ENCODE assay signal across 31 mouse cellular contexts in the genomic region with DNA sequence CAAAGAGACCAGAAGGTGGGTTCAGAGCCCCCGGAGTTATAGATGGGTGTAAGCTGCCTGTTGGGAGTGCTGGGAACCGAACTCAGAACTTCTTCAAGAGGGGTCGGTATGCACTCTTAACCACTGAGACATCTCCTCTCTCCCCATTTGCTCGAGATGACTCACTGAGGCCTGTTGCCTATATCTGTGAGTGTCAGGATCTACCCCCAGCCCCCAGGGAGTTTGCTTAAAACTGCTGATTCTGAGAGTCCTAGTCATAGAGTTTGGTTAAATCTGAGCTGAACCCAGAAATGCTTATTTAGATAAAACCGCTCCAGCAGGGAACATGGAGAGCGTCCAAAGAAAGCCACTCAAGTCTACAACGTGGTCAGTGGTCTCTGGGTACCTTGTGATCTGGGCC. TPM values are rescaled to one million over a fixed set of nuclear protein-coding genes. Genes with fewer than 3 reads are reported as not detected.
DNase-seq lines count a peak whose midpoint lies in the region; ATAC-seq and TF ChIP-seq lines count a peak whose summit lies in the region.
"Had no signal": no experiment of that assay in that cellular context is flagged by ENCODE, and none has a peak within 500 bp of the region (broad histone marks: within the 10 kb centered on the region; RNA-seq: fewer than 3 reads in every experiment).

No protein-coding gene starts in this region.

- in situ Hi-C loops in CH12.LX (cut with MboI; ENCODE audit: low pct_ligation_motif_present, low pct_unique_long_range_greater_than_20kb, low sequenced_read_pairs): loop anchor here (5.0 kb wide), 2 partner anchors 42 to 112 kb away; partner anchors contain the start of gene Slc9a3r1

- DNase-seq in hindbrain, embryonic 11.5 days (ENCODE audit: low spot score): no peak
- DNase-seq in 3T3-L1 (ENCODE audit: low read depth, low spot score): peak; percentile 72
- peak; percentile 85 for DNase-seq in CH12.LX (ENCODE audit: extremely low read depth)
- no peak for DNase-seq in thymus, postnatal 10 days (ENCODE audit: low spot score in 2 of 2)
- DNase-seq: adrenal gland, adult 8-10 months; adrenal gland, postnatal 25 days; cerebellum, adult 11-12 months; cerebellum, adult 8-10 months; cerebellum, postnatal 10 days; cerebellum, postnatal 36 days; embryo, embryonic 11 days; gastrocnemius, postnatal 25 days; heart, adult 2 months; heart, postnatal 14 days had no signal

- H3K4me1 ChIP-seq in hindbrain, embryonic 13.5 days (replicated peaks): peaks cover 43% of the 10 kb centered on the region
- peaks cover 12% of the 10 kb centered on the region for H3K4me1 ChIP-seq in hindbrain, embryonic 11.5 days (replicated peaks; ENCODE audit: control insufficient read depth, insufficient read depth, low read length)
- peaks cover 33 to 60% of the 10 kb centered on the region in 2 experiments for H3K4me1 ChIP-seq in CH12.LX (ENCODE audit: control insufficient read depth in 1 of 2, insufficient read depth in 2 of 2)
- peaks cover 25% of the 10 kb centered on the region for H3K4me1 ChIP-seq in midbrain, embryonic 16.5 days (ENCODE audit: control insufficient read depth, insufficient read depth, low read length)

- peaks cover 7% of the 10 kb centered on the region for H3K27me3 ChIP-seq in hindbrain, embryonic 13.5 days
- H3K27me3 ChIP-seq in hindbrain, embryonic 11.5 days (ENCODE audit: control insufficient read depth, insufficient read depth, low read length): no peaks in the 10 kb centered on the region
- H3K27me3 ChIP-seq in CH12.LX (replicated peaks): no peaks in the 10 kb centered on the region
- no peaks in the 10 kb centered on the region; the same call in 1 of the 2 replicates for H3K27me3 ChIP-seq in midbrain, embryonic 16.5 days (ENCODE audit: control insufficient read depth, insufficient read depth, low read depth, low read length)
- H3K27me3 ChIP-seq: forebrain, embryonic 15.5 days; intestine, embryonic 15.5 days had no signal

- no peak for TF ChIP-seq CTCF in CH12.LX (conservative IDR thresholded peaks at IDR 0.05 in 1 of 2, IDR thresholded peaks at IDR 0.05 in 1 of 2; ENCODE audit: low read depth in 2 of 2, low read length in 2 of 2)

- H3K27ac ChIP-seq in hindbrain, embryonic 13.5 days: no peak overlapping the region
- no peak overlapping the region for H3K27ac ChIP-seq in hindbrain, embryonic 11.5 days (ENCODE audit: low read depth, low read length)
- H3K27ac ChIP-seq in CH12.LX (ENCODE audit: insufficient read depth, low read depth): peak overlapping the region; percentile 39; the same call in 1 of the 2 replicates
- no peak overlapping the region for H3K27ac ChIP-seq in midbrain, embryonic 16.5 days (ENCODE audit: low read length)
- H3K27ac ChIP-seq: embryonic facial prominence, embryonic 10.5 days; embryonic facial prominence, embryonic 13.5 days; forebrain, embryonic 12.5 days; forebrain, embryonic 15.5 days; heart, adult 2 months; heart, embryonic 10.5 days; heart, embryonic 13.5 days; hindbrain, embryonic 15.5 days; intestine, embryonic 15.5 days had no signal

- dilution Hi-C loops in CH12.LX (cut with MboI; ENCODE audit: extremely low pct_ligation_motif_present, extremely low pct_unique_long_range_greater_than_20kb, low sequenced_read_pairs): no loop called here

- no peak for ATAC-seq in hindbrain, embryonic 13.5 days (ENCODE audit: low FRiP score)
- ATAC-seq in hindbrain, embryonic 11.5 days (ENCODE audit: low FRiP score): no peak
- ATAC-seq in midbrain, embryonic 16.5 days: no peak
- ATAC-seq: activated CD4-positive, CD25-positive, alpha-beta regulatory T cell, adult 4 months; forebrain, embryonic 15.5 days; intestine, embryonic 15.5 days had no signal

- TF ChIP-seq POLR2A in CH12.LX (IDR thresholded peaks at IDR 0.05; ENCODE audit: low read depth, low read length): no peak

- 0 out of 2 replicates have a peak, but pooled peaks cover 9% of the 10 kb centered on the region for H3K79me2 ChIP-seq in CH12.LX (replicated peaks; ENCODE audit: control insufficient read depth, extremely low read depth, insufficient read depth, poor library complexity, severe bottlenecking)

- peaks cover 21% of the 10 kb centered on the region for H3K36me3 ChIP-seq in hindbrain, embryonic 13.5 days
- H3K36me3 ChIP-seq in hindbrain, embryonic 11.5 days (ENCODE audit: control insufficient read depth, insufficient read depth, low read length): no peaks in the 10 kb centered on the region
- peaks cover 31 to 50% of the 10 kb centered on the region in 2 experiments for H3K36me3 ChIP-seq in CH12.LX (replicated peaks in 1 of 2; ENCODE audit: control insufficient read depth in 1 of 2, insufficient read depth in 1 of 2, low read length in 1 of 2)
- H3K36me3 ChIP-seq in midbrain, embryonic 16.5 days (ENCODE audit: control insufficient read depth, insufficient read depth, low read length): peaks cover 6% of the 10 kb centered on the region
- H3K36me3 ChIP-seq: intestine, embryonic 15.5 days had no signal

- no peaks in the 10 kb centered on the region for H3K9me3 ChIP-seq in hindbrain, embryonic 13.5 days
- H3K9me3 ChIP-seq in hindbrain, embryonic 11.5 days (ENCODE audit: control insufficient read depth, low read length): no peaks in the 10 kb centered on the region
- no peaks in the 10 kb centered on the region for H3K9me3 ChIP-seq in CH12.LX (replicated peaks; ENCODE audit: low read length)
- no peaks in the 10 kb centered on the region for H3K9me3 ChIP-seq in midbrain, embryonic 16.5 days (replicated peaks; ENCODE audit: control insufficient read depth, low read length, poor library complexity, severe bottlenecking)
- H3K9me3 ChIP-seq: embryonic facial prominence, embryonic 10.5 days; embryonic facial prominence, embryonic 13.5 days; forebrain, embryonic 12.5 days; forebrain, embryonic 15.5 days; G1E; heart, embryonic 10.5 days; heart, embryonic 13.5 days; hindbrain, embryonic 15.5 days; intestine, embryonic 15.5 days had no signal

- peak; percentile 67; the same call in 1 of the 2 replicates for TF ChIP-seq EP300 in CH12.LX (IDR thresholded peaks at IDR 0.05; ENCODE audit: low read length)

- peak overlapping the region; percentile 29; the same call in 1 of the 2 replicates for H3K9ac ChIP-seq in hindbrain, embryonic 13.5 days
- H3K9ac ChIP-seq in hindbrain, embryonic 11.5 days (ENCODE audit: low read depth, low read length): no peak overlapping the region
- peak overlapping the region; percentile 38 for H3K9ac ChIP-seq in CH12.LX (ENCODE audit: insufficient read depth, low read depth)
- H3K9ac ChIP-seq in midbrain, embryonic 16.5 days (ENCODE audit: low read depth, low read length): no peak overlapping the region
- H3K9ac ChIP-seq: embryonic facial prominence, embryonic 13.5 days; forebrain, embryonic 12.5 days; forebrain, embryonic 15.5 days; heart, embryonic 13.5 days; hindbrain, embryonic 15.5 days; intestine, embryonic 15.5 days had no signal

- H3K4me2 ChIP-seq in hindbrain, embryonic 13.5 days: no peak overlapping the region
- H3K4me2 ChIP-seq in hindbrain, embryonic 11.5 days (replicated peaks; ENCODE audit: low read depth, low read length): no peak overlapping the region
- peak overlapping the region; percentile 89 for H3K4me2 ChIP-seq in CH12.LX (ENCODE audit: insufficient read depth, low read depth, poor library complexity, severe bottlenecking)
- no peak overlapping the region for H3K4me2 ChIP-seq in midbrain, embryonic 16.5 days (ENCODE audit: low read length)
- H3K4me2 ChIP-seq: embryonic facial prominence, embryonic 13.5 days; forebrain, embryonic 12.5 days; forebrain, embryonic 15.5 days; heart, embryonic 13.5 days; hindbrain, embryonic 15.5 days; intestine, embryonic 15.5 days had no signal

- no peak for TF ChIP-seq RAD21 in CH12.LX (IDR thresholded peaks at IDR 0.05; ENCODE audit: low read depth, low read length)

- WGBS in hindbrain, embryonic 13.5 days: 86% methylated on average over 7 of the region's 7 CpGs
- WGBS in hindbrain, embryonic 11.5 days: 84% methylated on average over 7 of the region's 7 CpGs
- WGBS in midbrain, embryonic 16.5 days: 88% methylated on average over 7 of the region's 7 CpGs

- H3K4me3 ChIP-seq in hindbrain, embryonic 13.5 days: no peak overlapping the region
- no peak overlapping the region for H3K4me3 ChIP-seq in hindbrain, embryonic 11.5 days (ENCODE audit: low read depth, low read length)
- H3K4me3 ChIP-seq in CH12.LX (replicated peaks in 1 of 3; ENCODE audit: low read depth in 2 of 3, low read length in 2 of 3, poor library complexity in 1 of 3): peak overlapping the region in 1 of 3 experiments; percentile 20
- H3K4me3 ChIP-seq in midbrain, embryonic 16.5 days (ENCODE audit: low read depth, low read length): no peak overlapping the region
- H3K4me3 ChIP-seq: embryonic facial prominence, embryonic 10.5 days; embryonic facial prominence, embryonic 13.5 days; erythroblast, embryonic 14.5 days; forebrain, embryonic 12.5 days; forebrain, embryonic 15.5 days; heart, adult 2 months; heart, embryonic 10.5 days; heart, embryonic 13.5 days; hindbrain, embryonic 15.5 days; intestine, embryonic 15.5 days had no signal

RNA-seq across cellular contexts. Expression of gene Fdxr, which starts 2.7 kb away (rescaled TPM):
- 18.1 and 20.8 TPM in 2 replicates for polyA plus RNA-seq in hindbrain, embryonic 13.5 days (2015; fragmentation: Nextera tagmentation; extraction: Ambion mirVana)
- 11.6 and 14.9 TPM in 2 replicates for polyA plus RNA-seq in hindbrain, embryonic 11.5 days (2014; fragmentation: Nextera tagmentation; extraction: Ambion mirVana)
- 62.2 and 63.3 TPM in 2 replicates for total RNA-seq in CH12.LX (2012; rRNA removed)
- total RNA-seq in CH12.LX (2014; rRNA removed): 40.9 and 43.8 TPM in 2 replicates
- 58.6 and 62.1 TPM in 2 replicates for polyA plus RNA-seq in CH12.LX (2012; ENCODE audit: insufficient read length, low read depth)
- polyA plus RNA-seq in midbrain, embryonic 16.5 days (2015; fragmentation: Nextera tagmentation; extraction: Ambion mirVana): 19.7 and 23.4 TPM in 2 replicates

RNA-seq across cellular contexts. Expression of gene Grin2c, which starts 7.1 kb away (rescaled TPM):
- 0.22 TPM in 2 replicates for polyA plus RNA-seq in hindbrain, embryonic 13.5 days (2015; fragmentation: Nextera tagmentation; extraction: Ambion mirVana)
- 0.25 and 0.43 TPM in 2 replicates for polyA plus RNA-seq in hindbrain, embryonic 11.5 days (2014; fragmentation: Nextera tagmentation; extraction: Ambion mirVana)
- total RNA-seq in CH12.LX (2012; rRNA removed): 0.04 TPM in 1 of 2 replicates, not detected in the other
- not detected in 2 replicates for total RNA-seq in CH12.LX (2014; rRNA removed)
- not detected in 2 replicates for polyA plus RNA-seq in CH12.LX (2012; ENCODE audit: insufficient read length, low read depth)
- 0.18 and 0.31 TPM in 2 replicates for polyA plus RNA-seq in midbrain, embryonic 16.5 days (2015; fragmentation: Nextera tagmentation; extraction: Ambion mirVana)
- total RNA-seq: hematopoietic stem cell, adult 5-6 weeks had no signal
- polyA plus RNA-seq: activated CD4-positive, CD25-positive, alpha-beta regulatory T cell, adult 4 months; embryonic facial prominence, embryonic 13.5 days; forebrain, embryonic 12.5 days; G1E; gonadal fat pad, adult 2 months; heart, embryonic 13.5 days had no signal

RNA-seq across cellular contexts. Expression of gene Fads6, which starts 23.3 kb away (rescaled TPM):
- 0.73 and 0.79 TPM in 2 replicates for polyA plus RNA-seq in hindbrain, embryonic 13.5 days (2015; fragmentation: Nextera tagmentation; extraction: Ambion mirVana)
- polyA plus RNA-seq in hindbrain, embryonic 11.5 days (2014; fragmentation: Nextera tagmentation; extraction: Ambion mirVana): 0.40 and 0.52 TPM in 2 replicates
- total RNA-seq in CH12.LX (2012; rRNA removed) (6.9 and 8.5 TPM in 2 replicates), CH12.LX (2014; rRNA removed) (0.11 and 0.30 TPM in 2 replicates)
- 0.56 and 0.63 TPM in 2 replicates for polyA plus RNA-seq in CH12.LX (2012; ENCODE audit: insufficient read length, low read depth)
- polyA plus RNA-seq in midbrain, embryonic 16.5 days (2015; fragmentation: Nextera tagmentation; extraction: Ambion mirVana): 0.91 and 1.4 TPM in 2 replicates
- polyA plus RNA-seq: G1E had no signal

RNA-seq across cellular contexts. Expression of gene Otop2, which starts 32.8 kb away (rescaled TPM):
- not detected in 2 replicates for polyA plus RNA-seq in hindbrain, embryonic 13.5 days (2015; fragmentation: Nextera tagmentation; extraction: Ambion mirVana)
- not detected in 2 replicates for polyA plus RNA-seq in hindbrain, embryonic 11.5 days (2014; fragmentation: Nextera tagmentation; extraction: Ambion mirVana)
- not detected in 2 replicates for total RNA-seq in CH12.LX (2012; rRNA removed)
- total RNA-seq in CH12.LX (2014; rRNA removed): not detected in 2 replicates
- not detected in 2 replicates for polyA plus RNA-seq in CH12.LX (2012; ENCODE audit: insufficient read length, low read depth)
- 0.09 and 0.29 TPM in 2 replicates for polyA plus RNA-seq in midbrain, embryonic 16.5 days (2015; fragmentation: Nextera tagmentation; extraction: Ambion mirVana)
- total RNA-seq: adrenal gland, adult 8-10 months; adrenal gland, postnatal 25 days; G1E; gastrocnemius, adult 8-10 months; gastrocnemius, postnatal 25 days; heart, adult 2 months; heart, postnatal 14 days; hematopoietic stem cell, adult 5-6 weeks had no signal
- polyA plus RNA-seq: activated CD4-positive, CD25-positive, alpha-beta regulatory T cell, adult 4 months; embryonic facial prominence, embryonic 10.5 days; erythroblast, embryonic 14.5 days; forebrain, embryonic 12.5 days; forebrain, embryonic 15.5 days; G1E; gonadal fat pad, adult 2 months; heart, adult 2 months; heart, embryonic 10.5 days; heart, embryonic 13.5 days; heart, embryonic 16.5 days; intestine, embryonic 15.5 days had no signal

RNA-seq across cellular contexts. Expression of gene Ush1g, which starts 47.7 kb away (rescaled TPM):
- 0.06 and 0.14 TPM in 2 replicates for polyA plus RNA-seq in hindbrain, embryonic 13.5 days (2015; fragmentation: Nextera tagmentation; extraction: Ambion mirVana)
- 0.05 TPM in 1 of 2 replicates, not detected in the other for polyA plus RNA-seq in hindbrain, embryonic 11.5 days (2014; fragmentation: Nextera tagmentation; extraction: Ambion mirVana)
- total RNA-seq in CH12.LX (2012; rRNA removed) (0.17 and 0.42 TPM in 2 replicates), CH12.LX (2014; rRNA removed) (not detected in 2 replicates)
- not detected in 2 replicates for polyA plus RNA-seq in CH12.LX (2012; ENCODE audit: insufficient read length, low read depth)
- polyA plus RNA-seq in midbrain, embryonic 16.5 days (2015; fragmentation: Nextera tagmentation; extraction: Ambion mirVana): 0.10 and 0.20 TPM in 2 replicates
- total RNA-seq: hematopoietic stem cell, adult 5-6 weeks had no signal
- polyA plus RNA-seq: activated CD4-positive, CD25-positive, alpha-beta regulatory T cell, adult 4 months; embryonic facial prominence, embryonic 13.5 days; erythroblast, embryonic 14.5 days; forebrain, embryonic 12.5 days; G1E; gonadal fat pad, adult 2 months; intestine, embryonic 15.5 days had no signal

Comparison
In these comparisons a context has a peak if more than half of its experiments do, and no peak if none do; other contexts are left out.
1. H3K9ac ChIP-seq: peak in hindbrain, embryonic 13.5 days (single experiment) and CH12.LX (single experiment); none in hindbrain, embryonic 11.5 days (single experiment) and midbrain, embryonic 16.5 days (single experiment).
2. DNase-seq: peak in 3T3-L1 (single experiment) and CH12.LX (single experiment); none in hindbrain, embryonic 11.5 days (single experiment) and thymus, postnatal 10 days (0 of 2).